Mouse (Mus musculus) liver, embryonic 12.5 days (tissue): ENCODE measurements around the gene Mtfr1l. TPM values are rescaled to one million over a fixed set of nuclear protein-coding genes. Genes with fewer than 3 reads are reported as not detected.

Experiments used
- ATAC-seq: fragments of 200-750 bp; cut with Nextera tagmentation; 2 replicates; pipeline ENCODE4 v1.8.0; 2017; ENCODE audit warnings: moderate number of reproducible peaks, mild to moderate bottlenecking, moderate library complexity
- H3K27ac ChIP-seq: fragments of 300-500 bp; sonication (generic); 2 replicates; pipeline ENCODE4 v1.5.1; 2016; ENCODE audit warnings: mild to moderate bottlenecking
- H3K27me3 ChIP-seq: fragments of 300-500 bp; sonication (generic); replicated peaks from 2 replicates; pipeline ENCODE4 v1.6.1; 2016; ENCODE audit warnings: mild to moderate bottlenecking, moderate library complexity
- H3K36me3 ChIP-seq: fragments of 300-500 bp; sonication (generic); 2 replicates; pipeline ENCODE4 v1.6.1; 2016; ENCODE audit warnings: mild to moderate bottlenecking, moderate library complexity
- H3K4me1 ChIP-seq: fragments of 300-500 bp; sonication (generic); 2 replicates; pipeline ENCODE4 v1.6.1; 2016
- H3K4me2 ChIP-seq: fragments of 300-500 bp; sonication (generic); 2 replicates; pipeline ENCODE4 v1.6.1; 2016; ENCODE audit warnings: mild to moderate bottlenecking, moderate library complexity
- H3K4me3 ChIP-seq: fragments of 300-500 bp; sonication (generic); 2 replicates; pipeline ENCODE4 v1.5.1; 2016; ENCODE audit warnings: mild to moderate bottlenecking, moderate library complexity
- H3K9ac ChIP-seq: fragments of 300-500 bp; sonication (generic); 2 replicates; pipeline ENCODE4 v1.6.1; 2016; ENCODE audit warnings: mild to moderate bottlenecking, moderate library complexity
- H3K9me3 ChIP-seq: fragments of 300-500 bp; sonication (generic); replicated peaks from 2 replicates; pipeline ENCODE4 v1.6.1; 2016; ENCODE audit warnings: mild to moderate bottlenecking, moderate library complexity
- WGBS: fragments of 180-500 bp; shearing (Covaris S2); methylation state at CpG from one replicate; pipeline ENCODE4 v1.1.7; 2016; ENCODE audit not compliant: insufficient replicate concordance; 5-methylcytosine and 5-hydroxymethylcytosine counted together
- microRNA-seq: library from miRNA; unstranded; fragments of <30 nt; microRNA quantifications from one replicate; pipeline ENCODE4, GENCODE M21; 2017
- polyA plus RNA-seq: library from polyadenylated mRNA; unstranded; fragments of >200 nt; fragmentation: Nextera tagmentation; extraction: Ambion mirVana; gene quantifications from 2 replicates; pipeline ENCODE4 v1.2.1, GENCODE M21; 2016

Mtfr1l gene
- polyA plus RNA-seq, 1 experiment from 2014 or later = 69.3 TPM

GRCm38 (mm10) chr4:134483078-134483688 is 52.0 kb downstream of the Mtfr1l start:
- Histone ChIP-seq H3K36me3 (no peaks in the 10 kb centered on the region), H3K9me3 (no peaks in the 10 kb centered on the region), H3K4me2 (no peak overlapping the region), H3K4me1 (peaks cover 2% of the 10 kb centered on the region; the same call in 1 of the 2 replicates), H3K27me3 (peaks cover 37% of the 10 kb centered on the region), H3K4me3 (no peak overlapping the region), H3K9ac (0 out of 2 replicates have a peak overlapping the region, but pooled peaks have one; percentile 17), H3K27ac (no peak overlapping the region)
- 54% methylated on average over 6 of the region's 6 CpGs for WGBS
- ATAC-seq = no peak

DNA sequence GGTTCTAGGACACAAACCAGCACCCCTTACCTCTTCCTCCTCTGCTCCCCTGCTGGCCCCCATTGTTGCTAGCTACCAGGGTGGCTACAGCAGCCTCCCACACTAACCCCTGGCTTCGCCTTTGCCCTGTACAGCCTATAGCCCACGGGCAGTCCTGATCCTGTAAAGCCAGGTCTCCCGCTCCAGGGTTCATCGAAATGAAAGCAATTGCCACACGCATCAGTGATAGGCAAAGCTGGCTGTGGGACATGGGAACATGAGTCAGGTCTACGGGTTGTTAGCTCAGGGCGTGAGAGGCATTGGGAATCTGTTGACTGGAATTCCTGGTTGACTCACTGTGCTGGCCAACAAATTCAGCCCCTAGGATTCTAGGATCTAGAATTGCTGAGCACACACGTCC is 52.7 kb downstream of the Mtfr1l start:
- 69% methylated on average over 8 of the region's 8 CpGs for WGBS
- no peak overlapping the region for H3K4me2 ChIP-seq
- H3K36me3 ChIP-seq = no peaks in the 10 kb centered on the region

DNA sequence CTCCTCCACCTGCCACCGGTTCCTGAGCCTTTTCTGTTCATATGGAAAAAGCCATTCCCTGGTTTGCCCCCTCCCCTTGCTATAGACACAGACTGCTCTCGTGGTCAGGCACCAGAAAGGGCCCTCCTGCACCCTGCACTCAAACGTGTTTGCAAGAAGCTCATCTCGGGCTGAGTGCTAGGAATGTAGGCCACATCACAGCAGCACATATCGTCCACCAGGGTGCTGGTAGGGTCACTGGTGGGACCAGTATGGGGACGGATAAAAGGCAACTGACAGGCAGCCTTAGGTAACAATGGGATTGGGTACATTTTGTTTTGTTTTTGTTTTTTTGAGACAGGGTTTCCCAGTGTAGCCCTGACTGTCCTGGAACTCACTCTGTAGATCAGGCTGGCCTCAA is 53.9 kb downstream of the Mtfr1l start:
- peaks cover 6% of the 10 kb centered on the region; the same call in 1 of the 2 replicates for H3K4me1 ChIP-seq
- 41% methylated on average over 6 of the region's 6 CpGs for WGBS
- peaks cover 33% of the 10 kb centered on the region for H3K27me3 ChIP-seq
- ATAC-seq = no peak
- no peaks in the 10 kb centered on the region for H3K9me3 ChIP-seq
- peaks cover 5% of the 10 kb centered on the region for H3K36me3 ChIP-seq
- no peak overlapping the region for H3K4me2 ChIP-seq
- H3K27ac ChIP-seq = no peak overlapping the region
- no peak overlapping the region for H3K9ac ChIP-seq
- no peak overlapping the region for H3K4me3 ChIP-seq

More for the DNA sequence above, 52.7 kb downstream of the Mtfr1l start:
- no peak for ATAC-seq
- no peak overlapping the region for H3K9ac ChIP-seq
- no peaks in the 10 kb centered on the region for H3K9me3 ChIP-seq
- H3K4me1 ChIP-seq = peaks cover 6% of the 10 kb centered on the region; the same call in 1 of the 2 replicates
- H3K27ac ChIP-seq = no peak overlapping the region
- H3K4me3 ChIP-seq = no peak overlapping the region
- H3K27me3 ChIP-seq = peaks cover 34% of the 10 kb centered on the region

DNA sequence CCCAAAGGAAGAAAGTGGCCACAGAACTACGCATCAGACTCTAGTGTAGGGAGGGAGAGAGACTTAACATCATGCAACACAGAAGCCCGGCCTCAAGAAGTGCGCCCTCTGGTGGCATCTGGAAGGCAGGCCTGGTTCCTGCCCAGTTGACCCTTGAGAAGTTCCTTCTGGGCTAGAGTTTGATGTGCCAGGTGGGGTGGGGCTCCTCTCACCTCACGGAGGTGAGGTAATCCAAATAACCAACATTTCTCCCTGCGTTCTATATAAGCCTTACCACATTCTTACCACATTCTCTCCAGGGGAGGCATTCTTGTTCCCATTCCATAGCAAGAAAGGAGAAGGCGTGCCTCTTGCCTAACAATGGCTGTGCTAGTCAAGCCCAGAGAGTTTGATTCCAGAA is 54.3 kb downstream of the Mtfr1l start:
- ATAC-seq = 0 out of 2 replicates have a peak, but pooled peaks have one; percentile 41

GRCm38 (mm10) chr4:134479839-134480238 is 55.3 kb downstream of the Mtfr1l start:
- no peak overlapping the region for H3K4me3 ChIP-seq
- ATAC-seq = no peak
- H3K27ac ChIP-seq = no peak overlapping the region
- no peak overlapping the region for H3K9ac ChIP-seq
- peaks cover 33% of the 10 kb centered on the region for H3K27me3 ChIP-seq
- peaks cover 19% of the 10 kb centered on the region for H3K36me3 ChIP-seq
- peaks cover 6% of the 10 kb centered on the region; the same call in 1 of the 2 replicates for H3K4me1 ChIP-seq
- no peak overlapping the region for H3K4me2 ChIP-seq
- no peaks in the 10 kb centered on the region for H3K9me3 ChIP-seq
- 77% methylated on average over 4 of the region's 4 CpGs for WGBS

More for the DNA sequence above, 54.3 kb downstream of the Mtfr1l start:
- Histone ChIP-seq H3K9ac (no peak overlapping the region), H3K9me3 (no peaks in the 10 kb centered on the region), H3K4me3 (no peak overlapping the region), H3K36me3 (peaks cover 9% of the 10 kb centered on the region), H3K27ac (no peak overlapping the region), H3K4me2 (no peak overlapping the region), H3K27me3 (peaks cover 33% of the 10 kb centered on the region), H3K4me1 (peaks cover 6% of the 10 kb centered on the region; the same call in 1 of the 2 replicates)
- 18% methylated on average over 6 of the region's 6 CpGs for WGBS

DNA sequence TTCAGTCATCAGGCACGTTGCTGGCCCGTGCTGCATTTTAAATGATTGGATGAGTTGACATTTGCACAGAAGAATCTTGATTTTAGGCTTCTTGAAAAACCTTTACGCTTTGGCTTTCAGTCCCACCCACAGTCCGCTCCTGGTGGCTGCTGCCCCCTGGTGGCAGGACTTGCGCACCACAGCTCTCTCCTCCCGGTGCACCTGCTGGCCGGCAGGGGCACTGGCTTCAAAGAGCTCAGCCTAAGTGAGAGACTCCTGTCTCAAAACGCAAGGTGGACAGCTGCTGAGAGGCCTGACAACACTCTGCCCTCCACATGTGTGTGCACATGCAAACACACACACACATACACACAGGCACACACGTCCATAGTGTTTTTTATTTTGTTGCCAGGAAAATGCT is 57.2 kb downstream of the Mtfr1l start:
- Histone ChIP-seq H3K9me3 (no peaks in the 10 kb centered on the region), H3K4me2 (no peak overlapping the region), H3K27me3 (peaks cover 17% of the 10 kb centered on the region), H3K27ac (no peak overlapping the region), H3K9ac (no peak overlapping the region), H3K36me3 (peaks cover 34% of the 10 kb centered on the region), H3K4me3 (no peak overlapping the region), H3K4me1 (peaks cover 6% of the 10 kb centered on the region; the same call in 1 of the 2 replicates)
- WGBS = 7% methylated on average over 9 of the region's 9 CpGs
- peak; percentile 64 for ATAC-seq

GRCm38 (mm10) chr4:134476899-134477298 is 58.3 kb downstream of the Mtfr1l start:
- 87% methylated on average over 8 of the region's 8 CpGs for WGBS
- no peak for ATAC-seq
- H3K9ac ChIP-seq = no peak overlapping the region
- H3K36me3 ChIP-seq = peaks cover 46% of the 10 kb centered on the region
- H3K4me2 ChIP-seq = no peak overlapping the region
- H3K4me1 ChIP-seq = peaks cover 6% of the 10 kb centered on the region; the same call in 1 of the 2 replicates
- H3K4me3 ChIP-seq = no peak overlapping the region
- H3K27me3 ChIP-seq = peaks cover 7% of the 10 kb centered on the region; the same call in 1 of the 2 replicates
- H3K27ac ChIP-seq = 0 out of 2 replicates have a peak overlapping the region, but pooled peaks have one; percentile 20
- no peaks in the 10 kb centered on the region for H3K9me3 ChIP-seq

Small RNAs within 50 kb of the gene (microRNA-seq; reads per million reads assigned to microRNA genes)
- not detected for gene Mir6403

Other genes with a start within 250 kb of the Mtfr1l start
- 14.9 and 16.4 TPM in 2 replicates for gene Pdik1l, start 247.5 kb downstream of the Mtfr1l start, polyA plus RNA-seq
- 0.20 and 0.23 TPM in 2 replicates for gene Trim63, start 220.3 kb downstream of the Mtfr1l start, polyA plus RNA-seq
- not detected in 2 replicates for gene Slc30a2, start 192.2 kb downstream of the Mtfr1l start, polyA plus RNA-seq
- gene Extl1, start 151.5 kb downstream of the Mtfr1l start, polyA plus RNA-seq = 0.25 and 0.36 TPM in 2 replicates
- 4.7 and 5.2 TPM in 2 replicates for gene Pafah2, start 139.1 kb downstream of the Mtfr1l start, polyA plus RNA-seq
- gene Stmn1, start 67.1 kb downstream of the Mtfr1l start, polyA plus RNA-seq = 558 and 570 TPM in 2 replicates
- 6.5 and 7.2 TPM in 2 replicates for gene Paqr7, start 38.7 kb downstream of the Mtfr1l start, polyA plus RNA-seq
- gene Aunip, start 24.4 kb downstream of the Mtfr1l start, polyA plus RNA-seq = 26.9 and 27.6 TPM in 2 replicates
- 12.5 and 14.1 TPM in 2 replicates for gene Selenon, start 16.8 kb upstream of the Mtfr1l start, polyA plus RNA-seq
- 3.2 and 3.5 TPM in 2 replicates for gene Man1c1, start 168.9 kb upstream of the Mtfr1l start, polyA plus RNA-seq
- gene Ldlrap1, start 232.6 kb upstream of the Mtfr1l start, polyA plus RNA-seq = 26.4 and 28.2 TPM in 2 replicates